Mouse (Mus musculus) lung, postnatal 25 days (tissue): Measurements from ENCODE around the gene Cyp27b1.

Experiments used
- DNase-seq: peaks from one replicate; pipeline ENCODE4 v3.0.0; 2022; ENCODE audit warnings: low spot score

The Cyp27b1 gene

GRCm38 (mm10) chr10:127047954-127048353, at the start of gene Cyp27b1:
Cyp27b1 (plus strand) TSS chr10:127048250.
- no peak for DNase-seq

- no peak for DNase-seq
Observed at GRCm38 (mm10) chr10:127000529-127000928, 47.5 kb upstream of the Cyp27b1 start, which contains the start of gene Avil. Avil (plus strand) TSS chr10:127000709.

- DNase-seq = no peak
Observed at GRCm38 (mm10) chr10:127001297-127001696, 46.8 kb upstream of the Cyp27b1 start.

GRCm38 (mm10) chr10:127002056-127002455, 46.0 kb upstream of the Cyp27b1 start:
- no peak for DNase-seq

GRCm38 (mm10) chr10:127002765-127003164, 45.3 kb upstream of the Cyp27b1 start:
- no peak for DNase-seq

- no peak for DNase-seq
Observed at GRCm38 (mm10) chr10:127003334-127003733, 44.7 kb upstream of the Cyp27b1 start.

GRCm38 (mm10) chr10:127003806-127004205, 44.2 kb upstream of the Cyp27b1 start:
- no peak for DNase-seq

- no peak for DNase-seq
Observed at GRCm38 (mm10) chr10:127016488-127016887, 31.6 kb upstream of the Cyp27b1 start.

GRCm38 (mm10) chr10:127017071-127017470, 31.0 kb upstream of the Cyp27b1 start:
- DNase-seq = no peak

- no peak for DNase-seq
Observed at GRCm38 (mm10) chr10:127018422-127018821, 29.6 kb upstream of the Cyp27b1 start.

GRCm38 (mm10) chr10:127030336-127031296, 17.4 kb upstream of the Cyp27b1 start, which contains the start of gene Tsfm:
Tsfm (minus strand) TSS chr10:127030840.
- DNase-seq = peak; percentile 91

GRCm38 (mm10) chr10:127033301-127033741, 14.7 kb upstream of the Cyp27b1 start:
- no peak for DNase-seq

GRCm38 (mm10) chr10:127036273-127036672, 11.8 kb upstream of the Cyp27b1 start:
- DNase-seq = no peak

- no peak for DNase-seq
Observed at GRCm38 (mm10) chr10:127037641-127038040, 10.4 kb upstream of the Cyp27b1 start.

GRCm38 (mm10) chr10:127040569-127041214, 7.4 kb upstream of the Cyp27b1 start:
- no peak for DNase-seq

GRCm38 (mm10) chr10:127041274-127041766, 6.7 kb upstream of the Cyp27b1 start, which contains the start of the genes Mettl1 and Eef1akmt3:
Mettl1 (plus strand) TSS chr10:127041414.
Eef1akmt3 (minus strand) TSS chr10:127041513.
- DNase-seq = no peak

- peak; percentile 85 for DNase-seq
Observed at GRCm38 (mm10) chr10:127041774-127042338, 6.2 kb upstream of the Cyp27b1 start.

- DNase-seq = no peak
Observed at GRCm38 (mm10) chr10:127042468-127043115, 5.5 kb upstream of the Cyp27b1 start.

- no peak for DNase-seq
Observed at GRCm38 (mm10) chr10:127043187-127043586, 4.9 kb upstream of the Cyp27b1 start.

GRCm38 (mm10) chr10:127048608-127049394, 751 bp downstream of the Cyp27b1 start:
- no peak for DNase-seq
